Mouse (Mus musculus): ENCODE data around the gene Sfxn2. TPM values are rescaled to one million over a fixed set of nuclear protein-coding genes. Genes with fewer than 3 reads are reported as not detected.

Sfxn2 gene
- total and polyA plus RNA-seq, 3 experiments: 20.3 to 36.6 (median 21.2) TPM

DNA sequence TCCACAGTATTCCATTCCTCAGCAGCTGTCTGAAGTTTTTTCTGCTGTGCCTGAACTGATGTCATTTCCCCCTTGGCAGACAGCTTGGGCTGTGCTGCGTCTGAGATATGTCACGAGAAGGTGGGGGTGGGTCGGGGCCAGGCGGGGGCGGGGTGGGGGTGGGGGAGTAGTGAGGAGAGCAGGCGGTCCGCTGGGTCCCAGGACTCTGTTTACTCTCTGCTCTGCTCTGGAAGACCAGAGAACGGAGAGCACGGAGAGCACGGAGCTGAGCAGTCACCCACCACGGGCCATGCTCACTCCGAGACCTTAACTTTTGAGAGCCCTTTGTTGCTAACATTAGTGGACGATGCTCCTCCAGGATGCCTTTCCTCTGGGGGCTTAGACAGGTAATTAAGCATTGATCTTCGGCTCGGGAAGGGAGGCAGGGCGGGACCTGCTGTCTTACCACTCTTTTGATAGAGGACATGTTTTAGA lies 50.1 kb downstream of the Sfxn2 start:
- Histone ChIP-seq H3K9me3 (replicated peaks; ENCODE audit: insufficient read depth, low read length) (no peaks in the 10 kb centered on the region), H3K36me3 (ENCODE audit: control insufficient read depth in 1 of 2, insufficient read depth in 2 of 2, low read length in 2 of 2) (peaks cover 0 to 1% of the 10 kb centered on the region in 2 experiments; a peak in 1 of 4 replicates), H3K4me1 (ENCODE audit: control insufficient read depth in 1 of 2, insufficient read depth in 2 of 2, low read length in 2 of 2) (no peaks in the 10 kb centered on the region), H3K27ac (ENCODE audit: control insufficient read depth, low read depth, low read length) (no peak overlapping the region), H3K27me3 (ENCODE audit: control insufficient read depth in 1 of 2, insufficient read depth in 2 of 2, low read length in 2 of 2) (no peaks in the 10 kb centered on the region), H3K4me3 (ENCODE audit: control insufficient read depth in 1 of 2, insufficient read depth in 1 of 2, low read depth in 2 of 2, low read length in 2 of 2) (no peak overlapping the region), H3K9ac (ENCODE audit: control insufficient read depth, low read depth, low read length, poor library complexity, severe bottlenecking) (no peak overlapping the region), H3K79me2 (ENCODE audit: control insufficient read depth, insufficient read depth, low read length, poor library complexity) (no peaks in the 10 kb centered on the region)
- DNase-seq (ENCODE audit: low read depth, low spot score): no peak
- no peak for TF ChIP-seq TBP (IDR thresholded peaks at IDR 0.05; ENCODE audit: low read depth, low read length)
- no peak for TF ChIP-seq RCOR1 (IDR thresholded peaks at IDR 0.05; ENCODE audit: low read depth, low read length)
- no peak for TF ChIP-seq POLR2AphosphoS5 (IDR thresholded peaks at IDR 0.05; ENCODE audit: borderline replicate concordance, low read depth, low read length)
- TF ChIP-seq ZNF384 (IDR thresholded peaks at IDR 0.05; ENCODE audit: low read depth, low read length): no peak
- no peak for TF ChIP-seq MAX (IDR thresholded peaks at IDR 0.05; ENCODE audit: low read length)
- TF ChIP-seq JUND (IDR thresholded peaks at IDR 0.05; ENCODE audit: low read depth, low read length): no peak
- no peak for TF ChIP-seq USF2 (IDR thresholded peaks at IDR 0.05; ENCODE audit: borderline replicate concordance in 1 of 2, insufficient read depth in 1 of 2, low read depth in 1 of 2, low read length in 2 of 2)
- TF ChIP-seq MYC (IDR thresholded peaks at IDR 0.05; ENCODE audit: low read depth, low read length): no peak
- no peak for TF ChIP-seq SMC3 (IDR thresholded peaks at IDR 0.05; ENCODE audit: low read depth, low read length)

DNA sequence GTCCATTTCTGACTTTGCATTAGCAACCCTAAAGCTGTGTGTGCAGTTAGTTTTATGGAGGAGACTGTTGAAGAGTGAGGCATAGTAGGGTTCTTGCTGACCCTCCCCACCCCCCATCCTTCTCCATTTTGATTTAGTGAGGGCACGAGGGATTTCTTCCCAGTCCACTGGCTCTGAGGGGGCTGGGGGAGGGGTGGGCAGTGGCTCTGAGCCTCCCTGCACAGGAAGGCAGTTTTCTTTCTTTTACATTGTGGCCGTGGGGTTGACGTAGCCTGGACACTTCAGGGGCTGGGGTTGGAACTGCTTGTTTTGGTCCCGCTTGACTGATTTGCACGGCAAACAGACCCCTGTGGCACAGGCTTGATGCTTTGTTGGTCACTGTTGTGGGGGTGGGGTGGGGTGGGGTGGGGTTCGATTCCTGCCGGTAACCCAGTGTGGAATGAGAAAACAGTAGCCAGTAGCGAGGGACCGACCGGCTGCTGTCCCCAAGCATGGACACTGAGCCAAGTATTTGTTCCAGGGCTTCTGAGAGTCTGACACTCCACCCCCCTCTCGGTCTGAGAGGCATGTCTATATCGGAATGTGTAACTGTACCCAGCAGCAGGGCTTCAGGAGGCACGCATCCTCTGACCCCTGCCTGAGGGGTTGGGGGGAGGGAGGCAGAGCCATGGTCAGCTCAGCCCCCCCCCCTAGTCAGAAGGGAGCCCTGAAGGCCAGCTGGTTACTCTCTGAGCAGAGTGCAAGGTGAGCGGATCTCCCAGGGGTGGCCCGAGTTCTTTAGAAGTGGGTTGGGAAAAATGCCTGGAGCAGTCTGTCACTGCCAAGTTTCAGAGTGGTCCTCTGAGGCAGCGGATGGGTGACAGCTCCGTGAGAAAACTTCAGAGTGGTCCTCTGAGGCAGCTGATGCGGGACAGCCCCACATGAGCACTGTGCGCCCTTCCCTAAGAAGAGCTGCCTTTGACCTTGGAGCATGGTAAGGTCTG lies 50.9 kb downstream of the Sfxn2 start:
- no peak for DNase-seq (ENCODE audit: low read depth, low spot score)
- Histone ChIP-seq H3K4me3 (ENCODE audit: control insufficient read depth in 1 of 2, insufficient read depth in 1 of 2, low read depth in 2 of 2, low read length in 2 of 2) (no peak overlapping the region), H3K27ac (ENCODE audit: control insufficient read depth, low read depth, low read length) (no peak overlapping the region), H3K4me1 (ENCODE audit: control insufficient read depth in 1 of 2, insufficient read depth in 2 of 2, low read length in 2 of 2) (no peaks in the 10 kb centered on the region), H3K27me3 (ENCODE audit: control insufficient read depth in 1 of 2, insufficient read depth in 2 of 2, low read length in 2 of 2) (no peaks in the 10 kb centered on the region), H3K36me3 (ENCODE audit: control insufficient read depth in 1 of 2, insufficient read depth in 2 of 2, low read length in 2 of 2) (peaks cover 0 to 1% of the 10 kb centered on the region in 2 experiments; a peak in 1 of 4 replicates), H3K9me3 (replicated peaks; ENCODE audit: insufficient read depth, low read length) (no peaks in the 10 kb centered on the region), H3K79me2 (ENCODE audit: control insufficient read depth, insufficient read depth, low read length, poor library complexity) (no peaks in the 10 kb centered on the region), H3K9ac (ENCODE audit: control insufficient read depth, low read depth, low read length, poor library complexity, severe bottlenecking) (no peak overlapping the region)
- TF ChIP-seq SIN3A (IDR thresholded peaks at IDR 0.05; ENCODE audit: low read length): no peak
- TF ChIP-seq MAFK (IDR thresholded peaks at IDR 0.05; ENCODE audit: borderline replicate concordance, low read depth, low read length): no peak
- TF ChIP-seq ETS1 (IDR thresholded peaks at IDR 0.05; ENCODE audit: low read depth, low read length): no peak
- no peak for TF ChIP-seq GATA1 (IDR thresholded peaks at IDR 0.05; ENCODE audit: low read depth, low read length)

Data from MEL (cell line).